Mouse (Mus musculus) G1E (cell line): ENCODE results near the gene Tor4a. TPM values are rescaled to one million over a fixed set of nuclear protein-coding genes. Genes with fewer than 3 reads are reported as not detected.

ENCODE experiments used
- ATAC-seq: 2 replicates; pipeline ENCODE4 v1.8.0; 2016; ENCODE audit warnings: mild to moderate bottlenecking; ENCODE audit not compliant: insufficient number of reproducible peaks, poor library complexity, low FRiP score, severe bottlenecking; ENCODE audit errors: extremely low read depth
- DNase-seq: peaks from one replicate; pipeline ENCODE4 v3.0.0; 2012; ENCODE audit warnings: low spot score
- H3K27me3 ChIP-seq: 2 replicates; pipeline ENCODE4 v1.6.1; 2012; ENCODE audit warnings: mild to moderate bottlenecking, low read length, inconsistent platforms; ENCODE audit not compliant: insufficient read depth
- H3K36me3 ChIP-seq: replicated peaks from 2 replicates; pipeline ENCODE3; 2012; ENCODE audit warnings: mild to moderate bottlenecking, inconsistent platforms
- H3K4me1 ChIP-seq: 2 replicates; pipeline ENCODE4 v1.6.1; 2012; ENCODE audit warnings: low read depth, low read length, inconsistent platforms, mixed read lengths; ENCODE audit not compliant: insufficient read depth
- H3K4me3 ChIP-seq: 2 replicates; pipeline ENCODE4 v1.5.1; 2012; ENCODE audit warnings: low read depth, mild to moderate bottlenecking, inconsistent platforms, low read length, moderate library complexity, mixed read lengths
- H3K9me3 ChIP-seq: replicated peaks from 2 replicates; pipeline ENCODE4 v1.6.1; 2012; ENCODE audit warnings: inconsistent platforms
- CTCF ChIP-seq: IDR thresholded peaks from 2 replicates; pipeline ENCODE4 v1.5.1; 2012; ENCODE audit warnings: low read depth, low read length, inconsistent platforms, mixed read lengths
- GATA1 ChIP-seq: IDR thresholded peaks from 2 replicates; pipeline ENCODE4 v1.6.1; 2012; ENCODE audit warnings: borderline replicate concordance, low read length, inconsistent platforms, mixed read lengths
- GATA2 ChIP-seq: IDR thresholded peaks from 2 replicates; pipeline ENCODE4 v1.6.1; 2012; ENCODE audit warnings: low read depth, low read length, inconsistent platforms, borderline replicate concordance
- POLR2AphosphoS5 ChIP-seq: IDR thresholded peaks from 2 replicates; pipeline ENCODE4 v1.6.1; 2012; ENCODE audit warnings: low read depth, low read length, inconsistent platforms; ENCODE audit not compliant: insufficient replicate concordance
- TAL1 ChIP-seq: conservative IDR thresholded peaks from 2 replicates; pipeline ENCODE4 v1.6.1; 2012; ENCODE audit warnings: low read depth, low read length, inconsistent platforms, mixed read lengths
- polyA plus RNA-seq: library from polyadenylated mRNA; stranded (reverse); fragments of >175 nt; gene quantifications from 2 replicates; pipeline ENCODE4 v1.2.3, GENCODE M21; 2012
- total RNA-seq, 2 experiments: library from RNA; stranded (forward) in 1 of 2; stranded (reverse) in 1 of 2; fragments of 200-1000 nt in 1 of 2; fragments of >200 nt in 1 of 2; fragmentation: Nextera tagmentation in 1 of 2; gene quantifications; 2 replicates each; pipeline ENCODE4 v1.2.3; 2014 to 2017

Tor4a gene
- total and polyA plus RNA-seq, 3 experiments: 12.3 to 33.8 (median 17.2) TPM

- Histone ChIP-seq H3K4me1 (peaks cover 8% of the 10 kb centered on the region), H3K36me3 (no peaks in the 10 kb centered on the region), H3K9me3 (no peaks in the 10 kb centered on the region), H3K27me3 (peaks cover 61% of the 10 kb centered on the region), H3K4me3 (no peak overlapping the region)
- TF ChIP-seq TAL1: no peak
- TF ChIP-seq POLR2AphosphoS5: no peak
- TF ChIP-seq GATA2: no peak
- no peak for TF ChIP-seq GATA1
- no peak for TF ChIP-seq CTCF
- no peak for ATAC-seq
- DNase-seq: no peak
Measured at GRCm38 (mm10) chr2:25145346-25145745, 51.3 kb downstream of the Tor4a start.

Other genes starting within 250 kb of the Tor4a start
Only the 20 nearest of the 32 such genes appear.
- gene Entpd8, start 116.6 kb downstream of the Tor4a start, total RNA-seq (2014; fragmentation: Nextera tagmentation): not detected in 2 replicates
- gene Entpd8, start 116.6 kb downstream of the Tor4a start, total RNA-seq (2017): not detected in 2 replicates
- gene Entpd8, start 116.6 kb downstream of the Tor4a start, polyA plus RNA-seq: not detected in 2 replicates
- gene Noxa1, start 101.7 kb downstream of the Tor4a start, total RNA-seq (2014; fragmentation: Nextera tagmentation): not detected in 2 replicates
- 0.27 and 0.46 TPM in 2 replicates for gene Noxa1, start 101.7 kb downstream of the Tor4a start, total RNA-seq (2017)
- 0.08 and 0.12 TPM in 2 replicates for gene Noxa1, start 101.7 kb downstream of the Tor4a start, polyA plus RNA-seq
- not detected in 2 replicates for gene Nrarp, start 16.1 kb downstream of the Tor4a start, total RNA-seq (2014; fragmentation: Nextera tagmentation)
- 0.16 TPM in 1 of 2 replicates, not detected in the other for gene Nrarp, start 16.1 kb downstream of the Tor4a start, total RNA-seq (2017)
- not detected in 2 replicates for gene Nrarp, start 16.1 kb downstream of the Tor4a start, polyA plus RNA-seq
- gene Nelfb, start 14.6 kb upstream of the Tor4a start, total RNA-seq (2014; fragmentation: Nextera tagmentation): 30.6 and 80.7 TPM in 2 replicates
- 54.6 and 60.9 TPM in 2 replicates for gene Nelfb, start 14.6 kb upstream of the Tor4a start, total RNA-seq (2017)
- 26.9 and 27.0 TPM in 2 replicates for gene Nelfb, start 14.6 kb upstream of the Tor4a start, polyA plus RNA-seq
- not detected in 2 replicates for gene Stpg3, start 17.8 kb upstream of the Tor4a start, total RNA-seq (2014; fragmentation: Nextera tagmentation)
- gene Stpg3, start 17.8 kb upstream of the Tor4a start, total RNA-seq (2017): not detected in 2 replicates
- not detected in 2 replicates for gene Stpg3, start 17.8 kb upstream of the Tor4a start, polyA plus RNA-seq
- not detected in 2 replicates for gene Fam166a, start 21.9 kb upstream of the Tor4a start, total RNA-seq (2014; fragmentation: Nextera tagmentation)
- not detected in 2 replicates for gene Fam166a, start 21.9 kb upstream of the Tor4a start, total RNA-seq (2017)
- gene Fam166a, start 21.9 kb upstream of the Tor4a start, polyA plus RNA-seq: 0.20 TPM in 1 of 2 replicates, not detected in the other
- 367 and 427 TPM in 2 replicates for gene Tubb4b, start 27.8 kb upstream of the Tor4a start, total RNA-seq (2014; fragmentation: Nextera tagmentation)
- gene Tubb4b, start 27.8 kb upstream of the Tor4a start, total RNA-seq (2017): 799 and 1,022 TPM in 2 replicates
- 414 and 639 TPM in 2 replicates for gene Tubb4b, start 27.8 kb upstream of the Tor4a start, polyA plus RNA-seq
- 0.63 TPM in 1 of 2 replicates, not detected in the other for gene Slc34a3, start 37.5 kb upstream of the Tor4a start, total RNA-seq (2014; fragmentation: Nextera tagmentation)
- gene Slc34a3, start 37.5 kb upstream of the Tor4a start, total RNA-seq (2017): not detected in 2 replicates
- gene Slc34a3, start 37.5 kb upstream of the Tor4a start, polyA plus RNA-seq: 0.91 and 0.95 TPM in 2 replicates
- not detected in 2 replicates for gene Rnf224, start 39.9 kb upstream of the Tor4a start, total RNA-seq (2014; fragmentation: Nextera tagmentation)
- gene Rnf224, start 39.9 kb upstream of the Tor4a start, total RNA-seq (2017): 0.35 and 0.66 TPM in 2 replicates
- 0.09 and 0.13 TPM in 2 replicates for gene Rnf224, start 39.9 kb upstream of the Tor4a start, polyA plus RNA-seq
- 14.7 and 18.4 TPM in 2 replicates for gene Rnf208, start 45.4 kb upstream of the Tor4a start, total RNA-seq (2014; fragmentation: Nextera tagmentation)
- gene Rnf208, start 45.4 kb upstream of the Tor4a start, total RNA-seq (2017): 0.22 and 0.41 TPM in 2 replicates
- gene Rnf208, start 45.4 kb upstream of the Tor4a start, polyA plus RNA-seq: 54.7 and 72.0 TPM in 2 replicates
- not detected in 2 replicates for gene Cysrt1, start 45.6 kb upstream of the Tor4a start, total RNA-seq (2014; fragmentation: Nextera tagmentation)
- not detected in 2 replicates for gene Cysrt1, start 45.6 kb upstream of the Tor4a start, total RNA-seq (2017)
- gene Cysrt1, start 45.6 kb upstream of the Tor4a start, polyA plus RNA-seq: not detected in 2 replicates
- 5.6 and 6.3 TPM in 2 replicates for gene AL732309.1, start 50.0 kb upstream of the Tor4a start, total RNA-seq (2014; fragmentation: Nextera tagmentation)
- 2.6 and 4.2 TPM in 2 replicates for gene AL732309.1, start 50.0 kb upstream of the Tor4a start, total RNA-seq (2017)
- gene AL732309.1, start 50.0 kb upstream of the Tor4a start, polyA plus RNA-seq: 1.4 TPM in 1 of 2 replicates, not detected in the other
- 13.7 and 14.6 TPM in 2 replicates for gene Tmem203, start 58.6 kb upstream of the Tor4a start, total RNA-seq (2014; fragmentation: Nextera tagmentation)
- gene Tmem203, start 58.6 kb upstream of the Tor4a start, total RNA-seq (2017): 15.5 and 17.1 TPM in 2 replicates
- 7.8 and 10.0 TPM in 2 replicates for gene Tmem203, start 58.6 kb upstream of the Tor4a start, polyA plus RNA-seq
- 13.6 and 22.0 TPM in 2 replicates for gene Tprn, start 65.7 kb upstream of the Tor4a start, total RNA-seq (2014; fragmentation: Nextera tagmentation)
- 8.1 and 10.0 TPM in 2 replicates for gene Tprn, start 65.7 kb upstream of the Tor4a start, total RNA-seq (2017)
- 51.5 and 52.8 TPM in 2 replicates for gene Tprn, start 65.7 kb upstream of the Tor4a start, polyA plus RNA-seq
- 35.9 and 47.0 TPM in 2 replicates for gene Ssna1, start 75.6 kb upstream of the Tor4a start, total RNA-seq (2014; fragmentation: Nextera tagmentation)
- 100 and 107 TPM in 2 replicates for gene Ssna1, start 75.6 kb upstream of the Tor4a start, total RNA-seq (2017)
- 237 and 259 TPM in 2 replicates for gene Ssna1, start 75.6 kb upstream of the Tor4a start, polyA plus RNA-seq
- gene Anapc2, start 75.6 kb upstream of the Tor4a start, total RNA-seq (2014; fragmentation: Nextera tagmentation): 39.5 and 50.3 TPM in 2 replicates
- gene Anapc2, start 75.6 kb upstream of the Tor4a start, total RNA-seq (2017): 19.7 and 24.4 TPM in 2 replicates
- 23.0 and 25.3 TPM in 2 replicates for gene Anapc2, start 75.6 kb upstream of the Tor4a start, polyA plus RNA-seq
- not detected in 2 replicates for gene Tmem210, start 91.3 kb upstream of the Tor4a start, total RNA-seq (2014; fragmentation: Nextera tagmentation)
- not detected in 2 replicates for gene Tmem210, start 91.3 kb upstream of the Tor4a start, total RNA-seq (2017)
- not detected in 2 replicates for gene Tmem210, start 91.3 kb upstream of the Tor4a start, polyA plus RNA-seq
- gene Lrrc26, start 93.0 kb upstream of the Tor4a start, total RNA-seq (2014; fragmentation: Nextera tagmentation): not detected in 2 replicates
- gene Lrrc26, start 93.0 kb upstream of the Tor4a start, total RNA-seq (2017): not detected in 2 replicates
- gene Lrrc26, start 93.0 kb upstream of the Tor4a start, polyA plus RNA-seq: not detected in 2 replicates
- gene Grin1, start 122.3 kb upstream of the Tor4a start, total RNA-seq (2014; fragmentation: Nextera tagmentation): 1.7 TPM in 1 of 2 replicates, not detected in the other
- 0.17 and 0.33 TPM in 2 replicates for gene Grin1, start 122.3 kb upstream of the Tor4a start, total RNA-seq (2017)
- 0.68 and 0.73 TPM in 2 replicates for gene Grin1, start 122.3 kb upstream of the Tor4a start, polyA plus RNA-seq
- 38.3 and 47.0 TPM in 2 replicates for gene Man1b1, start 135.5 kb upstream of the Tor4a start, total RNA-seq (2014; fragmentation: Nextera tagmentation)
- 45.3 and 57.2 TPM in 2 replicates for gene Man1b1, start 135.5 kb upstream of the Tor4a start, total RNA-seq (2017)
- 9.9 and 18.0 TPM in 2 replicates for gene Man1b1, start 135.5 kb upstream of the Tor4a start, polyA plus RNA-seq